Mouse (Mus musculus): ENCODE data around the gene Pappa.

- TF ChIP-seq POLR2A (IDR thresholded peaks at IDR 0.05; ENCODE audit: insufficient read depth, low read depth, low read length) (no peak), CTCF (IDR thresholded peaks at IDR 0.05; ENCODE audit: insufficient read depth, low read depth, low read length) (no peak)
Measured at GRCm38 (mm10) chr4:65302666-65303065, 178.7 kb downstream of the Pappa start.
